Mouse (Mus musculus): ENCODE results near the gene Mpeg1.

- no peak for TF ChIP-seq POLR2A (IDR thresholded peaks at IDR 0.05; ENCODE audit: insufficient read depth, low read length)
- no peak for TF ChIP-seq CTCF (IDR thresholded peaks at IDR 0.05; ENCODE audit: low read depth, low read length)
Measured at GRCm38 (mm10) chr19:12427101-12427500, 33.5 kb upstream of the Mpeg1 start.
